Mouse (Mus musculus): ENCODE measurements around the gene Hist3h2ba.

DNA sequence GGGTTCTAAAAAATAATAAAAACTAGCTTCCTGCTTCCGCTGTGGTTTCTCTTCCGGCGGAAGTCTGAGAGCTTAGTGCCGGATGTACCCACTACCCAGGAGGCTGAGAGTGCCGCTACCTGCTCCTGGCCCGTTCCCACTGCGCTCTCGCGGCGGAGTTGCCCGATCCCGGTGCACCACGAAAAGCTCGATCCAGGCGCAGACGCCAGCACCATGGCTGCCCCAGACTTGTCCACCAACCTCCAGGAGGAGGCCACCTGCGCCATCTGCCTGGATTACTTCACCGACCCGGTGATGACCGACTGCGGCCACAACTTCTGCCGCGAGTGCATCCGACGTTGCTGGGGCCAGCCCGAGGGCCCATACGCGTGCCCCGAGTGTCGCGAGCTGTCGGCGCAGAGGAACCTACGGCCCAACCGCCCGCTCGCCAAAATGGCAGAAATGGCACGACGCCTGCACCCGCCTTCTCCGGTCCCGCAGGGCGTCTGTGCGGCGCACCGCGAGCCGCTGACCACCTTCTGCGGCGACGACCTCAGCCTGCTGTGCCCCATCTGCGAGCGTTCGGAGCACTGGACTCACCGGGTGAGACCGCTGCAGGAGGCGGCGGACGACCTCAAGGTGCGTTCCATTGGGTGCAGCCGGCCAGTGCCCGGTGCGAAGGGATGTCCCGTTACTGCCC, 29.4 kb downstream of the Hist3h2ba start, which contains the start of gene Trim11:
- TF ChIP-seq GATA1 (IDR thresholded peaks at IDR 0.05; ENCODE audit: low read length) (no peak), TAL1 (IDR thresholded peaks at IDR 0.05; ENCODE audit: low read length) (no peak)

Measured in erythroblast, embryonic 14.5 days (primary cell).